Mouse (Mus musculus): Measurements from ENCODE around the gene Mrrf.

Mrrf gene

GRCm38 (mm10) chr2:36202611-36202880 is 66.4 kb downstream of the Mrrf start:
- DNase-seq, result no peak

DNA sequence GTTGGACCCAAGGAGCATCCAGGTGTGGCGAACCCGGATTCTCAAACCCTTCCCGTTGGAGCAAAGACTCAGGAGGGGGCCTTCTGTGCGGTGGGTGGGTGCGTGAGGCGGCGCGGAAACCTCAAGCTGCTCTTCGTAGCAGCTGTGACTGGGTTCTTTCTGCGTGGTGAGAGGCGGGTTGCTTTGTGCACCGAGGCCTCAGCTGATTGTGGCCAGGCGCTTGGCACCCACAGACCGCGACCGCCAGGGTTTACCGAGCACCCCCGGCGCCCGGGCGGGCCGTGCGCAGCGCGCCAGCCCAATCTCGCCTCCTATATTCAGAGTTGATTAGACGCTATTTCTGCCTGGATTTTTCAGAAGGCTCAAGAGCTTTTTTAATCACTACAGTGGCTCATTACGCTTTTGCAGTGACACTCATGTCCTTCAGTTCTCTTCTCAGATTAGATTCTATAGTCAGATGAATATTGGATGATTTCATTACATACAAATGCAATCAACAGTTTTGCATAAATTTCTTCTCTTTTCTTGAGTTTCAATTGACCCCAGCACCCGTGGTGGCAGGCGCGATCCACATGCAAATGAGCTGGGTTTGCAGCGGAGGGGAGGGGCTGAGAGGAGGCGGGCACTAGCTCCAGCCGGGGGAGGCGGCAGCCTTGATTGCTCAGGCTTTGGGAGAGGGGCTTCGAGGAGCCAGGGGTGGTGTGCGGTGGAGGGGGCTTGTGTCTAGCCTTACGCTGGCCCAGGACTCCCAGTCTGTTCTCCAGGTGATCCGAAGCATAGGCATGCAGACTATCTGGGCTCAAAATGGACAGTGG is 67.0 kb downstream of the Mrrf start:
- peak; percentile 70 for DNase-seq

DNA sequence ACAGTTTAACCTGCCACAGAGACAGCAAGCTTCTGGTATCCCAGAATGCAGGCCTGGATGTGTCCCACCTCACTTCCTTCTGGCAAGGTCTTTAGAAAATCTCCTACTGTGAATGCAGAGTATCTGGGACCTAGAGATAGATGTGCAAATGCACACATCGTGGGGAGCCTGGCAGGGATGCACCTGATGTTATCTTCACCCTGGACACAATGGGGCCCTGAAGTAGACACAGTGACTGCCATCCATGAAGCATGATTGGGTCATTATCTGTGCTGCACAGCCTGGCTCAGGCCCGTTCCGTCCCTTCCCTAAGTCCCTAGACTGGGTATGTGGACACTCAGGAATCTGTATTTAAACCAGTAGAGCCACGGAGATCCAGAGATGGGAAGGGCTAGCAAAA is 68.4 kb downstream of the Mrrf start:
- no peak for DNase-seq

DNA sequence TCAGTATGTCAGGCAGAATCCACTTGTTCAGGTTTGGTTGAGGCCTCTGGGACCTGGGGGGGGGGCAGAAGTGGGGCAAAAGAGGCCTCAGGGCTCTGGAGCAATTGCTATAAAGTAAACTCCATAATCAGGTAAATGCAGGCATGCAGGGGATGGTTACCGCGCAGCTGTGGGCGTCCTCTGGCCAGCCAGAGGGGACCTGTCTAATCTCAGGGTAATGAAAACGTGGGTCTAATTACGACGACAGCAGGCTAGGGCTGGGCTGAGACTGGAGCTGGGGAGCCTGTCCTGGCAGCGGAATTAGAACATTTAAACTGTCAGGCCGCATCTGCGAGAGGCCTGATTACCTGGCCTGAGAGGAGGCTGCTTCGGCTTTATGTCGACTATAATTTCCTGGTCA is 70.9 kb downstream of the Mrrf start:
- DNase-seq, result no peak

DNA sequence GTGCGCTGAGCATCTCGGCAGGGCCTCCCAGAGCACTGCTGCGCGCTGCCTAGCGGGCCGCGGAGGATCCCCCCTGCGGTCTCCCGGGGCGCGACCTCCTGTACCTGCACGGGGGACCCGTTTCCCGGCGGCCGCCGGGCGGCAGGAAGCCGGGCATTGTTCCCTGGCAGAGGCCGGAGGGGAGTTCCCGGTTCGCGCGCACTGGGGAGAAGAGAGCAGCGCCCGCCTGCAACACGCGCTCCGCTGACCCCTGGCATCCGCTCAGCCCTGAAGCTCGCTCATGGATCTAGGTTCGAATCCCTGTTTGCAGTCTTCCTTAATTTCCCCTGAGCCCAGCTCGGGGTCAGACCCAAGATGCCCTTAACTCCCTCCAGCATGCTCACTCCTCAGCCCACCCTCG is 74.6 kb downstream of the Mrrf start:
- peak; percentile 64 for DNase-seq

DNA sequence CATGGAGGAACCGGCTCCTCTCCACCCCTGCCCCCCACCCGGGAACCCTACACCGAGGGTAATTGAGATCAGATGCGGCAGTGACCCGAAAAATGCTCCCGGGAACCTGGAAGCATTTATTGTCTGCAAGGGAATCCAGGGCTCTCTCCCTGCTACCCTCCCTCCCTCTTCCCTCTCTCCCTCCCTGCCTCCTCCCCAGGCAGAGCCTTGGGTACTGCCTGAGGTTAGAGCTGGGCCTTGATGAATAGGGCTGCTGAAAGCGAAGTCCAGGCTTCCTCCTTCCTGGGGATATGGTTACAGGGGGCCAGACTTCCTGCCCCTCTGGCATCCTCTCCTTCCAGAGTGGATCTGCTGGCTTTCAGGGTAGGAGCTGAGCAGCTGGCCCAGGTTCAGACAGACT is 75.6 kb downstream of the Mrrf start:
- peak; percentile 81 for DNase-seq

GRCm38 (mm10) chr2:36213108-36213507 is 76.9 kb downstream of the Mrrf start:
- DNase-seq, result no peak

GRCm38 (mm10) chr2:36214023-36214422 is 77.8 kb downstream of the Mrrf start:
- DNase-seq, result peak; percentile 90

DNA sequence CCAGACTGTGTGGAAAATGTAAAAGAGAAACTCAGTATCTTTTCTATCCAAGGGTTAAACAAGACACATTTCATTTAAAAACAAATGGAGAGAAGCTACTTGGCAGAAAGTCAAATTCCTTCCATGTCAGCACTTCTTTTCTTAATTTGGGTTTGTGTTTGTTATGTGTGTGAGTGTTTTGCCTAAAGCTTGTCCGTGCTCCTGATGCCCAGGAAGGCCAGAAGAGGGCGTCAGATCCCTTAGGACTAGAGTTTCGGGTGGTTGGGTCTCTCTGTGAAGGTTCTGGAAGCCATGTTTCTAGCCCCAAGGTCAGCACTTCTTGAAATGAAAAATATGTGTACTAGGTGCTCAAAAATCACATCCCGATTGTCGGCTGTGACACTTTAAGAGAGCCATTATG is 78.2 kb downstream of the Mrrf start:
- DNase-seq, result peak; percentile 58

DNA sequence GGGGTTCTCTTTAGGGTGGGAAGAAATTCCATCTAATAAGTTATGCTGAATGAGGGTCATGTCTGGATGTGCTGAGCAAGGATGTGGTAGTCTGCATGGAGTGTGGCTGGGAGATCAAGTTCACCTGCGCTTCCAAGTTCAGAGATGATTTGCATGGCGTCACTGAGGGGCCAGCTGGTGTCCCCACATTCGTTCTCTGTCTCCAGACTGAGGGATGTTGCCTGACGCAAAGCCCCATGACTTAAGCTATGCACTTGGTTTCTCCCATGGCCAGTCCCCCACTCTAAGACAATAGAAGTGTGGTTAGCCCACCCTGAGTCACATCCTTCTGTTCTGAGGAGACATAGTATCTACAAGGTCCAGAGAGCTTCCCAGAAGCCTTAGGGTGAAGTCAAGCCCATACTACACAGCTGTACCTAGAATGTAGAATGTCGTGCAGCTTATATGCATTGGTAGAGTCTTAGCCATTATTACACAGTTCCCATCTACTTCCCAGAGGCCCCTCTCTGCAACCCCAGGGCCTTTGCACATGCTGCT is 79.1 kb downstream of the Mrrf start:
- no peak for DNase-seq

DNA sequence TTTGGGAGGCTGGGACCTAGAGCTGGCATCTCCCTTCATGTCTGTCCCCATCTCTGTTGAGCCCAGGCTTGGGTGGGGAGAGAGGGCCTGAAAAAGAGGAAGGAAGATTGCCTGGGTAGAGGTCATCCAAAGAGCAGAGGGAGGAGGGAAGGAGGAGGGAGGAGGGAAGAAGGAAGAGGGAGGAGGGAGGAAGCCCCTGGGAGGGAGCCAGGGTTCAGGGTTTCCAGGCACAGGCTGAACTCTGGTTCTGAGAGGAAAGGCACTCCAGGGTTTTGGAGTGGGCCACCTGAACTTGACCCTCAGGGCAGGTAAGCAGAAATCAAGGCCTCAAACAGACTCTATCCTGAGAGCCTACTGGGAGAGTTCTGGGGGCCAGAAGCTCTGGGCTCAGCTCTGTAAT is 80.4 kb downstream of the Mrrf start:
- DNase-seq, result no peak

- no peak for DNase-seq
Observed at GRCm38 (mm10) chr2:36216953-36217573, 80.9 kb downstream of the Mrrf start.

DNA sequence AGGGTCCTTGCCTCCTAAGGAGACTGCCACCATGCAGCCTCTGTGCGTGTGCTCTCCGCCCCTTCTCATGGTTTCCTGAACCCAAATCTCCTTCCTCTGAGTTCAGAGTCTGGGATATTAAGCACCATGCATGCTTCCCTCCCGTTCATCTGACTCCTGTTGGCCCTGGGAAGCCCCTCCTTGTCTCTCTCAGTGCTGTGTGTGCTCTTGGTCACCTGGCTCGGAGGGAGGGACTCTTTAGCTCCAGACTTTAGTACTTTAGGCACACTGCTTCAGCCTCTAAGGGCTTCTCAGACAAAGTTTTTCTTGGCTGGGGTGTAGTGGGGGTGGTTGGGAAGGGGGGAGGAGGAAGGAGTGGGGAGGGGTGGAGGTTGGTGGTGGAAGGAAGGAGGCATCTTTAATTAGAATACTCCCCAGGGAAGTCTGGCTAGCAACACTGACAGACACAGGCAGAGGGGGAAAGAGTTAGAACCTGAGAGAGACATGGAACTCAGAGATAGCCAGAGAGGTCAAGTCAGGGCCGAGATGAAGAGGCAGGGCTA is 81.6 kb downstream of the Mrrf start:
- DNase-seq, result no peak

DNA sequence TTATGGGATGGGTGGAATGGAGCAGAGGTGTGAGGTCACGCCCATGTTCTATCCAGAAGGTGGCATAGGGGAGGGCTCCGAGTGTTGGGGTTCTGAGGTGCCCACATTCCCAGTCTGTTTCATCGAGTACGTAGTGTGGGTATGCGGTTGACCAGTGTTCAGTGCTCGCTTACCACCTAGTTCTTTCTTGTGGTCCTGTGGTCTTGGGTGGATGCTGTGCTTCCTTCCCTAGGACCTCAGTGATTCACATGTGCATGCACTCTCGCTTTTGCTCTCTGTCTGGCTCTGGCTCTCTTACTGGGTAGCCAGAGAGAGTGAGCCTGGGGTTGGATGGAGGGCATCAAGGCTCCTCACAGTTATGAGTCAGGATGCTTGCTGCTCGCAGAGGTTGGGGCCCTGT is 83.9 kb downstream of the Mrrf start:
- DNase-seq, result no peak

- DNase-seq, result no peak
Observed at GRCm38 (mm10) chr2:36220891-36221290, 84.7 kb downstream of the Mrrf start.

DNA sequence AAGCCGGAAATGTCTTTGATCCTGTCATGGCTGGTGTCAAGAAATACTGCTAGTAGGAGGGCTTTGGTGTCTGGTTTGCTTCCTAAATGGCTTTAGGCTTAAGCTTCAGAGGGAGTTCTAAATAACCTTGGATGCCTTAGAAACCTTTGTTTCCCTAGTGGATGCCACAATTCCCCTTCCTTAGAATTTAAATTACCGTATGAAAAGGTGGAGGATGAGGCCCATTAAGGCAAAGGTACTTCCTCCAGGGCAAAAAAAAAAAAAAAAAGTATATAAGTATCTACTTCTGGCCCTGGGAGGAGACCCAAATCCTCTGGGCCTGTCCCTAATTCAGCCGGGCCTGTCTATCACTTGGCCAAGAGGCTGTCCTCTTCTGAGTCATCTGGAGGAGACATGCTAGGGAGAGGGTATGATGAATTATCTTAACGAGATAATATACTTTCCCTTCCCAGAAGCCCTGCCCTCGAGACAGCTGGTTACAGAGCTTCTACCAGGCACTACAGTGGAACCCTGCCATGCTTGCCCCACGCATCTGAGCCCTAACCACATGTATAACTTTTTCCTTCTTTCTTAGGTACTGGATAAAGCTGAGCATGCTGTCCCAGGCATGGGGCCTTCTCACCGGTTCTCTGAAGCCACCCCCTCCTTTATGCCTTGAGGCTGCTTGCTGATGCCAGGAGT is 86.1 kb downstream of the Mrrf start:
- DNase-seq, result no peak

DNA sequence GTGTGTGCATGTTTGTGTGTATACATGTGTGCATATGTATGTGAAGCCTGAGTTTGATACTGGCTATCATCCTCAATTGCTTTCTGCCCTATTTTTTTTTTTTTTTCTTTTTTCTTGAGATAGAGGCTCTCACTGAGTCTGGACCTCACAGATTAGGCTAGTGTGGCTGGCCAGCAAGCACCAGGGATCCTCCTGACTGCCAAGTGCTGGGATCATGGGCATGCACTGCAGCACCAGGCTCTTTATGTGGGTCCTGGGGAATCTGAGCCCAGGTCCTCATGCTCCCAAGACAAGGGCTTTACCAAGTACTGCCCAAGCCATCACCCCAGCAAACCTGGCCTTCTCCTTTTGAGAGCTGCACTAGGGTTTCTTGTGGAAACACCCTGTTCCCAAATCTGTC is 87.2 kb downstream of the Mrrf start:
- no peak for DNase-seq

- no peak for DNase-seq
Observed at GRCm38 (mm10) chr2:36224153-36224552, 88.0 kb downstream of the Mrrf start.

- DNase-seq, result no peak
Observed at GRCm38 (mm10) chr2:36224599-36224998, 88.4 kb downstream of the Mrrf start.

- peak; percentile 52 for DNase-seq
Observed at GRCm38 (mm10) chr2:36230366-36230765, 94.2 kb downstream of the Mrrf start, which contains the start of gene Ptgs1. TSS of gene Ptgs1 (plus strand) at chr2:36230426.

DNA sequence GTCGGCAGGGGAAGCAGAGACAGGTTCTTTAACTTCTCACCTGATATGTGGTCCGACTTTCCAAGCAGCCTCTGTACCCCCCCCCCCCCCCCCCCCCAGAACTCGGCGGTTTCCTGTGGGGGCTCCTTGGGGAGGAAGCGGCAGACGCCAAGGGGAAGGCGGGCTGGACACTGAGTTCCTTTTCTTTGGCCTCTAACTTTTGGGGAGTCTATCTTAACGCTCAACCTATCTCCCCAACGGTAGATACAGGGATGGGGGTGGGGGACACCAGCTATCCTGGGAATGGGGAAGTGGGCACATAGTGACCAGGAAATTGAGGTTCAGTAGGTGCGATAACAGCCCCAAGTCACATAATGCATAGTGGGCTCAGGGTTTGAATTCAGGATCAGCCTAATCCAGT is 94.8 kb downstream of the Mrrf start:
- no peak for DNase-seq

DNA sequence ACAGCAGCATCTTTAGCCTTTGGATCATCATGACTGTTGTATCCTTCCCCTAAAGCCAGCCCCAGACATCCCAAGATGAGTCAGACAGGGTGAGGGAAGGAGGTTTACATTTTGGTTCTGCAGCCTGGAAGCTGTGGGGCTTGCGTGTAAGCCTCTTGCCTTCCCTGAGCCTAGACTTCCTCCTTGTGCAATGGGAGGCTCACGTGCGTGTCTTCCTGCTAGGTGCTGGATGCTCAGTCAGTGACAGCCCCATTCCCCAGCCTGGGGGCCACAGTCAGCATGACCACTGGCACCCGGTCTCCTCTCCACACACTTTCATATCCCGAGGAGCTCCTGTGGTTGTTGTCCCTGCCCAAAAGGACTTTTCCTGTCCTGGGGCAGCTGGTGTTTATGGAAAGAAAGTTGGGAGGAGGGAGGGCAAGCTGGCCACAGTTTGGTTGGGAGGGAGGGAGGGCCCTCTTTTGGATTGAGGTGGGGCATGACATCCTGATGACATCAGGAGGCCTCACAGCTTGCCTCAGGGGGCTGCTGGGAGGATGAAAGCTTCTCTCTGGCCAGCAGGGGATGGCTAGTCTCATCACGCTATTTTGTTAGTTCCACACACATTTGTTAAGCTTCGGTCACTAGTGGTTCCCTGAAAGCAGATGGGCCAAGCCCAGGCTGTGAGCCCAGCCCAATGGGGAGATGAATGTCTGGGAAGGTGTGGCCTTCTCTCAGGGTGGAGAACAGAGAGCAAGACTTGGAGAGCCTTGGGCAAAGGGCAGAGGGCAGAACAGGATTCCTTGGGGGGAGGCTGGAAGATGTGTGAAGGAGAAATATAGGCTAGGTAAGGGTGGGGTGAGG is 98.6 kb downstream of the Mrrf start:
- DNase-seq, result no peak

GRCm38 (mm10) chr2:36235917-36236316 is 99.7 kb downstream of the Mrrf start:
- no peak for DNase-seq
